Mouse (Mus musculus): ENCODE measurements around the gene Smo. TPM values are rescaled to one million over a fixed set of nuclear protein-coding genes. Genes with fewer than 3 reads are reported as not detected.

Gene Smo
- polyA plus RNA-seq (2015; fragmentation: Nextera tagmentation; extraction: Ambion mirVana): 8.8 TPM in 2 replicates

DNA sequence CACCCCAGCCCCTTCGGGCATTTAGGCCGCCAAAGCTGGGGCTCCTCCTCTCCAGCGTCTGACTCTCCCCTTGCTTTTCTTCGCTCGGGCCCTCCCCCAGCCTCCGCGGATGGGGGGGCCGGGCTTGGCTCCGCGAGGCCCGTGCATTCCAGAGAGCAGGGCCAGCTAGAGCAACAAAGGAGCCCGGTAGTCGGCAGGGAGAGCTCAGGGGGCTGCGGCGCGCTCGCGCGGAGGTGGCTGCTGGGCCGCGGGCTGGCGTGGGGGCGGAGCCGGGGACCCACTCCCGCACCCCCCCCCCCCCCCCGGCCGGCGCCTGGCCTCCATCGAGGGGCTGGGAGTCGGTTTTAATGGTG lies at the start of gene Smo:
Gene Smo, plus strand, starts transcription at position 168 of the 353 bp plus-strand sequence.
- H3K9ac ChIP-seq (ENCODE audit: low read depth, low read length): peak within 1 kb of the TSS; percentile 82
- H3K27me3 ChIP-seq (ENCODE audit: control insufficient read depth, insufficient read depth, low read depth, low read length): no peaks in the 10 kb centered on the region
- WGBS: 0% methylated on average over 14 of the region's 30 CpGs
- no peaks in the 10 kb centered on the region for H3K9me3 ChIP-seq (replicated peaks; ENCODE audit: control insufficient read depth, low read length, poor library complexity, severe bottlenecking)
- H3K36me3 ChIP-seq (ENCODE audit: control insufficient read depth, insufficient read depth, low read length): no peaks in the 10 kb centered on the region
- H3K4me3 ChIP-seq (ENCODE audit: low read depth, low read length): peak within 1 kb of the TSS; percentile 70
- H3K4me2 ChIP-seq (ENCODE audit: low read length): peak within 1 kb of the TSS; percentile 93
- ATAC-seq: peak; percentile 94
- H3K4me1 ChIP-seq (ENCODE audit: control insufficient read depth, insufficient read depth, low read length): peaks cover 11% of the 10 kb centered on the region
- peak within 1 kb of the TSS; percentile 80 for H3K27ac ChIP-seq (ENCODE audit: low read length)

DNA sequence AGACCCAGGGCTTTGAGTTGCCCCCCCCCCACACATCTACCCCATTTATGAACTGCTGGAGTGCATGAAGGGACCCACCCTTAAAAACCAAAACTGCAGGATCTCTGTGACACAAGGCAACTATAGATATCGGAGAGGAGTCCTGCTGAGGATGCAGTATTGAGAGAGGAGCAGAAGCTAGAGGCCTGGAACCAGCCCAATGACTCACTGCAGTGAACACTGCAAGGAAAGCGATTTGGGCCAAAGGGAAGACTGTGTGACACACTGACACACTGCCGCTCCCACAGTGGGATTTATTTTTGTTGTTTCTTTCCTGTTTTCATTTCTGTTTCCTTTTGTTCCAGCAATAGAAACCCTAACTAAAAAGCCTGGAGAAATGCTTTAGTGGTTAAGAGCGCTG lies 49.4 kb upstream of the Smo start:
- Histone ChIP-seq H3K9me3 (replicated peaks; ENCODE audit: control insufficient read depth, low read length, poor library complexity, severe bottlenecking) (no peaks in the 10 kb centered on the region), H3K27me3 (ENCODE audit: control insufficient read depth, insufficient read depth, low read depth, low read length) (no peaks in the 10 kb centered on the region), H3K9ac (ENCODE audit: low read depth, low read length) (no peak overlapping the region), H3K4me3 (ENCODE audit: low read depth, low read length) (no peak overlapping the region), H3K4me2 (ENCODE audit: low read length) (no peak overlapping the region), H3K4me1 (ENCODE audit: control insufficient read depth, insufficient read depth, low read length) (no peaks in the 10 kb centered on the region), H3K27ac (ENCODE audit: low read length) (no peak overlapping the region), H3K36me3 (ENCODE audit: control insufficient read depth, insufficient read depth, low read length) (no peaks in the 10 kb centered on the region)
- 79% methylated on average over 4 of the region's 4 CpGs for WGBS
- no peak for ATAC-seq

DNA sequence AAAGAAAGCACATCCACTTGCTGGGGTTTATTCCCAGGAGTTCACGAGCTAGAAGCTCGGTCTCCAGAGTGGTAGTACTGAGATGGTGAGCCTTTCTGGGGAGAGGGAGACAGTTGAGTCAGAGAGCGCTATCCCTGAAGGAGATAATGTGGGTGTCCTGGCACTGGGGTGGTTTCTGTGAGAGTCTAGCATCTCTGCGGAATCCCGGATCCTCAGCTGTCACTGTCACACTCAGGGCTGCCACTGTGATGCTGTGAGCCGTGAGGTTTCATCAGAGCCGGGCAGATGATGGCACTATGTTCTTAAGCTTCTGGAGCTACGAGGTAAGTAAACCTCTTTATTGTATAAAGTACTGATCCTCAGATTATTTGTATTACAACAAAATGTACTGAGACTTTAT lies 45.8 kb upstream of the Smo start:
- ATAC-seq: no peak
- WGBS: 76% methylated on average over 8 of the region's 8 CpGs

DNA sequence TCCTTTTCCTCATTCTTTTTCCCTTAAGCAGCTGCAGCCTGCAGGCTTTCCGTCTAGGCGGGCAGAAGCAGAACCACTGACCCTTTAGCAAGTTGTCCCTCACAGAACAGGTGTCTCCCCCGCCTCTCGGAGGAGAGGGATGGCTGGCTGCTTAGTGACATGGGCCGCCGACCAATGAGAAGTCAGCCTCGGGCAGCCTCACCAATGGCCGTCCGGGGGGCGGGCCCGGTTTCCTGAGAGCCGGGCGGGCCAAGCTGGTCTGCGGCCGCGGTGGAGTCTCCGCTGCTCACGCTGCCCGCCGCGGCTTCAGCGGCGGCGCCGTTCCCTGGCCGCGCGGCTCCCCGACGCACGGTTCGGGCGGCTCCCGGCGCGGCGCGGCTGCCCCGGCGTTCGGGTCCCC lies 41.4 kb upstream of the Smo start, which contains the start of gene Tspan33:
Gene Tspan33, plus strand, starts transcription at position 270 of the 400 bp plus-strand sequence.
- Histone ChIP-seq H3K4me2 (ENCODE audit: low read length) (peak within 1 kb of the TSS; percentile 92), H3K9ac (ENCODE audit: low read depth, low read length) (peak within 1 kb of the TSS; percentile 84), H3K36me3 (ENCODE audit: control insufficient read depth, insufficient read depth, low read length) (no peaks in the 10 kb centered on the region), H3K27ac (ENCODE audit: low read length) (peak within 1 kb of the TSS; percentile 47; the same call in 1 of the 2 replicates), H3K4me3 (ENCODE audit: low read depth, low read length) (peak within 1 kb of the TSS; percentile 88), H3K4me1 (ENCODE audit: control insufficient read depth, insufficient read depth, low read length) (peaks cover 9% of the 10 kb centered on the region), H3K27me3 (ENCODE audit: control insufficient read depth, insufficient read depth, low read depth, low read length) (no peaks in the 10 kb centered on the region; the same call in 1 of the 2 replicates), H3K9me3 (replicated peaks; ENCODE audit: control insufficient read depth, low read length, poor library complexity, severe bottlenecking) (no peaks in the 10 kb centered on the region)
- under 1% methylated on average over 37 of the region's 41 CpGs for WGBS
- ATAC-seq: peak; percentile 100

More for the DNA sequence above, 45.8 kb upstream of the Smo start:
- Histone ChIP-seq H3K4me2 (ENCODE audit: low read length) (no peak overlapping the region), H3K9me3 (replicated peaks; ENCODE audit: control insufficient read depth, low read length, poor library complexity, severe bottlenecking) (no peaks in the 10 kb centered on the region), H3K27me3 (ENCODE audit: control insufficient read depth, insufficient read depth, low read depth, low read length) (no peaks in the 10 kb centered on the region; the same call in 1 of the 2 replicates), H3K4me3 (ENCODE audit: low read depth, low read length) (no peak overlapping the region), H3K4me1 (ENCODE audit: control insufficient read depth, insufficient read depth, low read length) (peaks cover 3% of the 10 kb centered on the region), H3K36me3 (ENCODE audit: control insufficient read depth, insufficient read depth, low read length) (no peaks in the 10 kb centered on the region), H3K27ac (ENCODE audit: low read length) (no peak overlapping the region), H3K9ac (ENCODE audit: low read depth, low read length) (no peak overlapping the region)

DNA sequence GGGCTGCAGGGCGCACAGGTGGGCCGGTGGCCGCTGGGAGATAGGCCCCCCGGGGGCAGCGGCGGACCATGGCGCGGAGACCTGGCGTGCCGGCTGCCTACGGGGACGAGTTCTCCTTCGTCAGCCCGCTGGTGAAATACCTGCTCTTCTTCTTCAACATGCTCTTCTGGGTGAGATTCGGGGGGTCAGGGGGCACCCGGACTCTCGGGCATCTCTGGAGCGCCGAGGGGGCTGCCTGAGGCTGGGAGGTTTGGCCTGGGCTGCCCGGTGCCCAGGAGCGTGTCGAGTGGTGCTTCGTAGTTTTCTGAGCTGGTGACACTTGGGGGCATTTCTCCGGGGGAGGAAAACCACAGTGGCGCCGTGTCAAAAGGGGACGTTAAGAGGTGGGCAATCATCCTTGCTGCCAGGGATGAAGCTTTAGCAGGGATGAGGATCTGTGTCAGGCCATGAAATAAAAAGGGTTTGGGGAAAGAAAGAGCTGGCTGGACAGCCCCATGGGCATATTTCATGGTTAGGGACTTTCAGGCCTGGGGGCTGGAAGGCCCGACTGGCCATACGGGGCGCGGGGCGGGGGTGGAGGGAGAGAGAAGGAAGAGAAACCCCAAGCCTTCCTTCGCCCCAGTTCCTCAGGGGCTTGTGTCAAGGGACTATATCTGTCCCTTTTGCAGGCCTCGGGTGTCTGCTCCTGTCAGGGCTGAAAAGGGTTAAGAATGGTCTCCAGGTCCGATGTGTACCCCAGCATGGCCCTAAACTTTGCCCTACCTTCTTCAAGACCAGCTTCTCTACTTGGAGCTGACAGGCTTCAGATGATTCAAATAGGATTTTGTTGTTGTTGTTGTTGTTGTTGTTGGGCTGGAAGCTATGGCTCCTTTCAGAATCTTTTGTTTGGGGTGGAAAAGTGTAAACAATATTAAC lies 40.7 kb upstream of the Smo start:
- H3K4me3 ChIP-seq (ENCODE audit: low read depth, low read length): peak overlapping the region; percentile 88
- H3K36me3 ChIP-seq (ENCODE audit: control insufficient read depth, insufficient read depth, low read length): no peaks in the 10 kb centered on the region
- H3K4me2 ChIP-seq (ENCODE audit: low read length): peak overlapping the region; percentile 92
- H3K27ac ChIP-seq (ENCODE audit: low read length): peak overlapping the region; percentile 47; the same call in 1 of the 2 replicates
- WGBS: 1% methylated on average over 27 of the region's 35 CpGs
- no peaks in the 10 kb centered on the region; the same call in 1 of the 2 replicates for H3K27me3 ChIP-seq (ENCODE audit: control insufficient read depth, insufficient read depth, low read depth, low read length)
- H3K4me1 ChIP-seq (ENCODE audit: control insufficient read depth, insufficient read depth, low read length): peaks cover 9% of the 10 kb centered on the region
- peak overlapping the region; percentile 84 for H3K9ac ChIP-seq (ENCODE audit: low read depth, low read length)
- H3K9me3 ChIP-seq (replicated peaks; ENCODE audit: control insufficient read depth, low read length, poor library complexity, severe bottlenecking): no peaks in the 10 kb centered on the region
- peak; percentile 48 for ATAC-seq

DNA sequence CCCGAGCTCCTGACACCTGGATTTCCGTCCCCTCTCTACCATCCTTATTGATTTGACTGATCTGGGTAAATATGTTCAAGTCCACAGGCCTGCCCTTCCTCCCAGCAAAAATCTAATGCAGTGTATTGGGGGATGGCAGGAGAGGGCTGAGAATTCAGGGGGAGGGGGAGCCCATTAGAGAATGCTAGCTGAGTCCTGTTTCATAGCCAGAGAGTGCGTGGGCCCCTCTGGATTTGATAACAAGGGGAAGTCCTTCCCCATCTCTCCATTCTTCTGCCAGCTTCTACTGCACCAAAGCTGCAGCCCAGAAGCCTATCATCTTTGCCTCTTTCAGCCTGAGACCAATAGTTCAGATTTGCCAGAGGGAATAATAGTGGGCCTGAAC lies 40.0 kb upstream of the Smo start:
- Histone ChIP-seq H3K9ac (ENCODE audit: low read depth, low read length) (no peak overlapping the region), H3K4me3 (ENCODE audit: low read depth, low read length) (no peak overlapping the region), H3K4me2 (ENCODE audit: low read length) (peak overlapping the region; percentile 92), H3K9me3 (replicated peaks; ENCODE audit: control insufficient read depth, low read length, poor library complexity, severe bottlenecking) (no peaks in the 10 kb centered on the region), H3K27ac (ENCODE audit: low read length) (no peak overlapping the region), H3K27me3 (ENCODE audit: control insufficient read depth, insufficient read depth, low read depth, low read length) (no peaks in the 10 kb centered on the region; the same call in 1 of the 2 replicates), H3K36me3 (ENCODE audit: control insufficient read depth, insufficient read depth, low read length) (no peaks in the 10 kb centered on the region), H3K4me1 (ENCODE audit: control insufficient read depth, insufficient read depth, low read length) (peaks cover 9% of the 10 kb centered on the region)
- no peak for ATAC-seq
- 55% methylated on average over 3 of the region's 3 CpGs for WGBS

DNA sequence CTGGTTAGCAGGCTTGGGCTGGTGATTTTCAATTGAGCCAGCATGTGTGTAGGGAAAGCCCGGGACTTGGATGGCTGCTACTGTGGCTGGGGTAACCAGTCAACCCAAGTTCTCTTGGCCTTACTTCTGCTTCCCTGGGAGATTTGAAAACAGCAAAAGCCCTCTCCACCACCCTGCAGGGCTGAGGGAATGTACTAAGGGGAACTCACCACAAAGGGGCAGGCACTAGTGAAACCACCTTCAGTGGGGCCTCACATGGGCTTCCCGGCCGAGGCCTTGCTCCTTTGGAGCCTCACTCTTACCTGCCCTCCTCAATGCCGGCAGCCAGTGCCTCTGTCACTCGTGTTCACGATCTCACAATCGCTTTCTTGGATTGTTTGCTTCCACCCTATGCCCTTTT lies 39.3 kb upstream of the Smo start:
- ATAC-seq: no peak
- H3K4me1 ChIP-seq (ENCODE audit: control insufficient read depth, insufficient read depth, low read length): peaks cover 9% of the 10 kb centered on the region
- no peaks in the 10 kb centered on the region for H3K9me3 ChIP-seq (replicated peaks; ENCODE audit: control insufficient read depth, low read length, poor library complexity, severe bottlenecking)
- no peak overlapping the region for H3K9ac ChIP-seq (ENCODE audit: low read depth, low read length)
- no peaks in the 10 kb centered on the region; the same call in 1 of the 2 replicates for H3K27me3 ChIP-seq (ENCODE audit: control insufficient read depth, insufficient read depth, low read depth, low read length)
- H3K27ac ChIP-seq (ENCODE audit: low read length): no peak overlapping the region
- WGBS: 79% methylated on average over 7 of the region's 7 CpGs
- no peak overlapping the region for H3K4me2 ChIP-seq (ENCODE audit: low read length)
- H3K4me3 ChIP-seq (ENCODE audit: low read depth, low read length): no peak overlapping the region
- H3K36me3 ChIP-seq (ENCODE audit: control insufficient read depth, insufficient read depth, low read length): no peaks in the 10 kb centered on the region

DNA sequence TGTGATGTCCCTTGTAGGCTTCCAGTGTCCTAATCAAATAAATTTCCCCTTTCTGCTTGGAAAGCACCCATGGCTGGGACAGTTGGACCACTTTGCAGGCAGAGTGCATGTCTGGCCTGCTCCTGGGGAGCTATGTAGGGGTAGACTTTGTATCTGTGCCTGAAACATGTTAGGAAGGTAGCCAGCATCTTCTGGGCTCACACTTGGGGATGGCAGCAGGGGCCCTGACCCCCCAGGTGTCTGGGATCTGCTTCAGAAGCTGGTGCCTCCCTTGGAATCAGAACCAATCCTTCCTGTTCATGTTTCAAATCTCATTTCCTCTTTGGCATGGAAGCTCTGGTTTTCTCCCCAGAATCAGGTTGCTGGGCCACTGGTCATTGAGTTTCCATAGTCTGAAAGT lies 38.2 kb upstream of the Smo start:
- peaks cover 9% of the 10 kb centered on the region for H3K4me1 ChIP-seq (ENCODE audit: control insufficient read depth, insufficient read depth, low read length)
- H3K36me3 ChIP-seq (ENCODE audit: control insufficient read depth, insufficient read depth, low read length): no peaks in the 10 kb centered on the region
- no peaks in the 10 kb centered on the region; the same call in 1 of the 2 replicates for H3K27me3 ChIP-seq (ENCODE audit: control insufficient read depth, insufficient read depth, low read depth, low read length)
- H3K9me3 ChIP-seq (replicated peaks; ENCODE audit: control insufficient read depth, low read length, poor library complexity, severe bottlenecking): no peaks in the 10 kb centered on the region
- ATAC-seq: no peak
- H3K9ac ChIP-seq (ENCODE audit: low read depth, low read length): no peak overlapping the region
- no peak overlapping the region for H3K27ac ChIP-seq (ENCODE audit: low read length)
- no peak overlapping the region for H3K4me3 ChIP-seq (ENCODE audit: low read depth, low read length)
- no peak overlapping the region for H3K4me2 ChIP-seq (ENCODE audit: low read length)

DNA sequence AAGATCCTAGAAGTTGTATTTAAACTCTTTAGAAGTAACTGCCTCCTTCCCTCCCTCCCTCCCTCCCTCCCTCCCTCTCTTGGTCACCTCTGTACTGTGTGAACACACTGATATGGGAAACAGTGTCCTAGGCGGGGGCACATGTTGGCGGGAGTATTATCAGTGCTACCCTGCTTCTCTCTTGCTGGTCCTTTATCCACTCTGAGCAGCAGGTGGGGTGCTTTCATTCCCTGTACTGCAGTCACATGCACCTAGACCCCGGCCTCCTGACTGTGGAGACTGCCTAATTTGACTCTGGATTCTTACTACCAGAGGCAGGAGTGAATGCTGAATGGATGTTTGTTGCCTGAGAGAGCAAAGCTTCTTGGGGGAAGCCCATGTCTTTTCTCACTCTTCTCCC lies 37.8 kb upstream of the Smo start:
- Histone ChIP-seq H3K27ac (ENCODE audit: low read length) (no peak overlapping the region), H3K4me2 (ENCODE audit: low read length) (no peak overlapping the region), H3K9me3 (replicated peaks; ENCODE audit: control insufficient read depth, low read length, poor library complexity, severe bottlenecking) (no peaks in the 10 kb centered on the region), H3K4me3 (ENCODE audit: low read depth, low read length) (no peak overlapping the region), H3K4me1 (ENCODE audit: control insufficient read depth, insufficient read depth, low read length) (peaks cover 9% of the 10 kb centered on the region), H3K27me3 (ENCODE audit: control insufficient read depth, insufficient read depth, low read depth, low read length) (no peaks in the 10 kb centered on the region; the same call in 1 of the 2 replicates), H3K36me3 (ENCODE audit: control insufficient read depth, insufficient read depth, low read length) (no peaks in the 10 kb centered on the region), H3K9ac (ENCODE audit: low read depth, low read length) (no peak overlapping the region)
- WGBS: 49% methylated on average over 3 of the region's 3 CpGs
- ATAC-seq: no peak
